Mouse (Mus musculus): Measurements from ENCODE around the gene Ccdc159.

The Ccdc159 gene

GRCm38 (mm10) chr9:21935466-21936131 is 8.3 kb downstream of the Ccdc159 start:
- DNase-seq (ENCODE audit: low spot score): no peak

DNA sequence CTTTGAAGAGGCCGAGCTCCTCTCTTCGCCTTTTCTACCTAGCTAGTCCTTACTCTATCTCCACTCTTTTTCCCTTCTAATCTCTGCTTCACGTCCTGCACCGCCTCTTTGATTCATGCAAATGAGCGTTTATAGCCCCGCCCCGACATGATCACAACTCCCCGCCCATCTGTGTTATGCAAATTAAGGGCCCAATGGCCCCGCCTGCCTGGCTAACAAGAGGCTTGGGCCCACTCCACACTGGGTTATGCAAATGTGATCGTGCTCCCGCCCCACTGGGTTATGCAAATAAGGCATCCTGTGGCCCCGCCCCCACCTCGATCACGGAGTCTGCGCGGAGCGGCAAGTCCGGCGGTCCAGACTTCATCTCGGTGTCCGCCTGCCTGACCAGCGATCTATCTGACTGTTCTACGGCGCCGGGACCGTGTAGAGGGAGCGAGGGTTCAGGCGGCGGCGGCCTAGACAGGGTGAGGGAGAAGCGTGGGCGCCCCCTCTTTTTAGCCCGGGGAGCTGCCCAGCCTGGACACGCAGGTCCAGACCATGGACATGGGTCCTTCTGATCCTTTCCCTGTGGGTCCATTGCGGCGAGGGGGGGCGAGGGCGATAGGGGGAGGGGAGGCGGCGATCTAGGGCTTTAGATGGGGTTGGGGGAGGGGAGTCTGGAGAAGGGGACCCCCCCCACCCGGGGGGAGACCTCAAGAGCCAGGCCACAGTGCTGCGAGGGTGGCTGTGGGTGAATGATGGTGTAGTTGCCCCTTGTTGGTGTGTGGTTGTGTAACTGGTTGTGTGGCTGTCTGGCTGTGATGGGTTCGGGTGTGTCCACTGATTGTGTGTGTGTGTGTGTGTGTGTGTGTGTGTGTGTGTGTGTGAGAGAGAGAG is 9.7 kb downstream of the Ccdc159 start, which contains the start of gene Plppr2:
Plppr2 (plus strand) TSS at position 342 of the 879 bp plus-strand sequence.
- peak; percentile 91 for DNase-seq (ENCODE audit: low spot score)

DNA sequence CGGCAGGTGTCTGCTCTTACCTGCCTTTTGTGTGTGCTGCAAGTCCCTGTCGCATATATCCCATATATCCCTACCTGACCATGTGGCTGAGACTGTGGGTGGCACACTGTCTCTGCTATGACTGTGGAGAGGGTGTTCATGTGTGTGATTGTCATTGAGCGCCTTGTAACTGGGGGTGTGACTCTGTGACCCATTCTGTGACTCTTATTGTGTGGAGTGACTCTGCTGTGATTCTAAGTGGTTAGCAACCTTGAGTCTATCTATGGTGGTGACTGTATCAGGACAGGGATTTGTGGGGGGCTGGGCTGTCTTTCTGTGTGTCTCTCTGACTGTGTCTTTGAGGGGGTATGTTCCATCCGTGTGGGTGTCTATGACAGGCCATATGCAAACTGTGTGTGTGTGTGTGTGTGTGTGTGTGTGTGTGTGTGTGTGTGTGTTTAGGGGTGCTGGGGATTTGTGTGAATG is 10.5 kb downstream of the Ccdc159 start:
- DNase-seq (ENCODE audit: low spot score): no peak

DNA sequence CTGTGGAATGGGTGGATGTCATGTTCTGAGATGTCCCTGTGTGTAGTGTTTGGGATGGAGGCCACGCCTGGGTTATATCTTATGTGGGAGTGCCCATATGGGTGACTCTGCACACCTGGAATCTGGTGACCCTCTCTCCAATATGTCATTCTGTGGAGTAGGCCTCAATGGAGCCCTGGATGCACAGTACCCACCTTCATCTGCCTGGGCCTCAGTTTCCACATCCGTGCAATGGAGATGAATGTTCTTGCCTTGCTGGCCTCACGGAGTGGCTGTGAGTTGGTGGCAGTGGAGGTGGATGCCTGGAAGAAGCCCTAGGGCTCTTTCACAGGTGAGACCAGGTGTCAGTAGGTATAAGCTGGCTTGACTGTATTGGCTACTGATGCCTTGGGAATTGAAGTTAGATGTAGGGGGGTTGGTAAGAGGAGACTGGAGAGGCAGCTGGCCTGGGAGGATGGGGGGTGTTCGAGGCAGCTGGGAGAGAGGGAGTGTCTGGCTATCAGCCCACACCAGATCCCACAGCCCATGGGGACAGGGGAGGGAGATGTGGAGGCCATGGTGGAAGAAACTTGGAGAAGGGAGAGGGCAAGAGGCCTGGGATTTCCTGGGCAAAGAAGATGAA is 11.1 kb downstream of the Ccdc159 start:
- DNase-seq (ENCODE audit: low spot score): no peak

GRCm38 (mm10) chr9:21943046-21943445 is 15.8 kb downstream of the Ccdc159 start:
- no peak for DNase-seq (ENCODE audit: low spot score)

DNA sequence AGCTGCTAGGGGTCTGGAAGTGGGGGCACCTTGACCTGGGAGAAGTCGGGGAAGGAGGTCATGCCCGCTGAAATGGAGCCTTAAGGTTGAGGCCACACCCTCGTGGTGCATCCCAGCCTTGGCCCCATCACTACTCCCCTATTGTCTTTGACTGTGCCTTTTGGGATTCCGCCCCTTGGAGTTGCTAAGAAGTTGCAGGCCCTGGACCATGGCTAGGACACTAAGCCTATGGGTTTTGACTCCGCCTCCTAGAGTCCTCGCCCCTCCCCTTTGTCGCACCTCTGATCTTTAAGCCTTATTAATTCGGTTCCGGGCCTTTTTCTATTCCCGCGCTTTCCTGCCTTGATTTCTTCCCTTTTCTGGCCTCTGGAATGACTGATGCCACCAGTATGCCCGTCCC is 16.4 kb downstream of the Ccdc159 start:
- no peak for DNase-seq (ENCODE audit: low spot score)

DNA sequence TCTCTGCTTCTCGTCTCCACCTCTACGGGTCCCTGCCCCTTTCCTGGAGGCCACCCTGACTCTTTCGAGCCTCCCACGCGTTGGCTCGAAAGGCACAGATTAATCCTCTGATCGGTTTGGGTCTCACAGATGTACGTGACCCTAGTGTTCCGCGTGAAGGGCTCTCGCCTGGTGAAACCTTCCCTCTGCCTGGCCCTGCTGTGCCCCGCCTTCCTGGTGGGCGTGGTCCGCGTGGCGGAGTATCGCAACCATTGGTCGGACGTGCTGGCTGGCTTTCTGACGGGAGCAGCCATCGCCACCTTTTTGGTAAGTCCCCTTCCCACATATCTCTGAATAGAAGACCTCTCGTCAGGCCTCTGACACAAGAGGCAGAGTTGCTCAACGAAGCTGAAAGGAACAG is 17.0 kb downstream of the Ccdc159 start:
- no peak for DNase-seq (ENCODE audit: low spot score)

DNA sequence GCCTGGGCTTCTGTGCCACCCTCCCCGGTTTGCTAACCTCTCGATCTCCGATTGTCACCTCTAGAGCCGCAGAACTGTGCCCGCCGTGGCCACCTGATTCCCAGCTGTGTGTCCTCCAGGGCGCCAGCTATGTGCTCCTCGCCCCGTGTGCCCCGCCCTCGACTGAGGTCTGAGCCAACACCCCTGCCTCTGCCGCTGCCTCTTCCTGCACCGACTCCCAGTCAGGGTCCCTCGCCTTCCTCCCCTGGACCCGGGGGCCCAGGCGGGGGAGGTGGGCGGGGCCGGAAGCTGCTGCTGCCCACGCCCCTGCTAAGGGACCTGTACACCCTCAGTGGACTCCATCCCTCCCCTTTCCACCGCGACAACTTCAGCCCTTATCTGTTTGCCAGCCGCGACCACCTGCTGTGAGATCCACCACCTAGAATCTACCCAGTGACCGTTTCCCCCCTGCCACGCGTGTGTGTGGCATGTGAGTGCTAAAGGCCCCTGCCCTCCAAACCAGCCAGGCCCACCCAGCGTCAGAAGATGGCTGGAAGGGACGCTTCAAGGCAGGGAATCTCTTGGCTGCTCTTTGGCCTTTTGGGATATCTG is 20.4 kb downstream of the Ccdc159 start:
- DNase-seq (ENCODE audit: low spot score): no peak

GRCm38 (mm10) chr9:21948146-21948545 is 20.9 kb downstream of the Ccdc159 start:
- no peak for DNase-seq (ENCODE audit: low spot score)

- DNase-seq (ENCODE audit: low spot score): no peak
Observed at GRCm38 (mm10) chr9:21948790-21949189, 21.5 kb downstream of the Ccdc159 start.

GRCm38 (mm10) chr9:21950322-21950721 is 23.1 kb downstream of the Ccdc159 start:
- DNase-seq (ENCODE audit: low spot score): peak; percentile 87

GRCm38 (mm10) chr9:21951977-21952376 is 24.7 kb downstream of the Ccdc159 start:
- DNase-seq (ENCODE audit: low spot score): no peak

- DNase-seq (ENCODE audit: low spot score): no peak
Observed at GRCm38 (mm10) chr9:21953600-21953999, 26.3 kb downstream of the Ccdc159 start.

DNA sequence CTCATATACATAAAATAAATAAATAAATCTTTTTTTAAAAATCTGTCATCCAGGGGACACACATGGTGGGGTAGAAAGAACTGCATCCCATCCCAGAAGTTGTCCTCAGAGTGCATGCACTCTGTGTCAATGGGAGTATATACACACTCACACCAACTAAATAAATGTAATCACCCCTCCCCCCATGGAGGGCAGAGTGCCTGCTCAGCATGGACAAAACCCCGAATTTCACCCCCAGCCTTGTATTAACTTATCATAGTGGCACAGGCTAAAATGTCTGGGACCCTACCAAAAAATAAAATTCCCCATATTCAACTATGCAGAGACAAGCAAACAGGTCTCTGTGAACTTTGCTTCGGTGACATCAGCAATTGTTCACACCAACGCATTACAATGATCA is 27.4 kb downstream of the Ccdc159 start:
- DNase-seq (ENCODE audit: low spot score): no peak

DNA sequence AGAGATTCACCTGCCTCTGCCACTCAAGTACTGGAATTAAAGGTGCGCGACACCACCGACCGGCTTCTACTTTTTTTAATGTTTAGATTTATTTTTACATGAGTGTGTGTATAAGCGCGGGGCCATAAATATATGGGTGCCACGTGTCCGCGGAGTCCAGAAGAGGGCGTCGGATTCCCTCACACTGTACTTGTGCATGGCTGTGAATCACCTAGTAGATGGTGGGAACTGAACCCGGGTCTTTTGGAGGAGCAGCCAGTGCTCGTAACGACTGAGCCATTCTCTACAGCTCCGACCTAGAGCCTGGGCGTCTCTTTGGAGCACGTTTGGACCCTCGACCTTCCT is 27.9 kb downstream of the Ccdc159 start:
- no peak for DNase-seq (ENCODE audit: low spot score)

DNA sequence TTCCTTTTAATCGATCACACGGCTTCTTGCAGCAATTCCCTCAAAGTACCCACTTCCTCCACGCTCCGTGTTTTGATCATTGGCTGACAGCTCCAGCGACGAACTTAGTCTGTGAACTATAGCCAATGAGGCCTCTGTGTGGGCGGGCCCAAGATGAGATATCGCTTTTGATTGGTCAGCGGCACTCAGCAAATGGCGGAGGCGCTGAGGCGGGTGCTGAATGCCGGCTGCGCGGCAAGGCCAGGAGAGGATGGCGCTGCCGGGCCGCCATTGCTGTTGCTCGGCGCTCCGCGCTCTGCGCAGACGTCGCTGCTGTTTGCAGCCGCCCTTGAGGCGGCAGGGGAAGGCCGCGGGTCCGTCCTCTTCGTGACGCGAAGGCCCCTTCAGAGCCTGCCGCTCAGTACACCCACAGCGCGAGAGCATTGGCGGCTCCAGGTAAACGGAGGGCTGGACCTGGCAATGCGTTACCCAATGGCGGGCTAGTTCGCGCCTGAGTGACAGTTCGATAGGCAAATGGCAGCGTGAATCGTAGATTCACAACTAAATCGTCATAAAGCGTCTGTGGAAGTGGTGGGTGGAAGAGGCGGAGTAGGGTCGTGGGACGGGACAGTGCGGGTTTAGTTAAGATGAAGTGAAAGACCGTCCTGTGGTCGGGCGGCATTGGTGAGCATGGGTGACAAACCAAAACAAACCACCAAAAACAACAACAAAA is 28.5 kb downstream of the Ccdc159 start, which contains the start of gene Swsap1:
Swsap1 (plus strand) TSS at position 186 of the 712 bp plus-strand sequence.
- peak; percentile 97 for DNase-seq (ENCODE audit: low spot score)

DNA sequence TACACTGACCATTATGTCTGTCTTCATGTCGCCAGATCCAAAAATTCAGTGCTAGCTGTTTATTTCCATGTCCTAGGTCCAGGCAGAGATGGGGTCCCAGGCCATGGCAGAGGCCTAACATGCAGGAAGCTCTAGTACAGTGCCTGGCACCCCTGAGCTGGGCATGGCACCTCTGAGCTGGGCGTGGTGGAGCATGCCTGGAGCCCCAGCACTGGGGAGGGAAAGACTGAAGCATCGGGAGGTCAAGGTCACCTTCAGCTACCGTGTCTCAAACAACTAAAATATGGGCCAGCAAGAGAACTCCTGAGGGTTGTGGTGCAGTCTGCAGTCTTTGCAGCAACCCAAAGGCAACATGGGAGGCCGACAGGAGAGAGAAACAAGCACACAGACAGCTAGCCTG is 31.1 kb downstream of the Ccdc159 start:
- no peak for DNase-seq (ENCODE audit: low spot score)

GRCm38 (mm10) chr9:21959244-21959643 is 32.0 kb downstream of the Ccdc159 start:
- DNase-seq (ENCODE audit: low spot score): no peak

- DNase-seq (ENCODE audit: low spot score): no peak
Observed at GRCm38 (mm10) chr9:21960135-21960534, 32.9 kb downstream of the Ccdc159 start.

DNA sequence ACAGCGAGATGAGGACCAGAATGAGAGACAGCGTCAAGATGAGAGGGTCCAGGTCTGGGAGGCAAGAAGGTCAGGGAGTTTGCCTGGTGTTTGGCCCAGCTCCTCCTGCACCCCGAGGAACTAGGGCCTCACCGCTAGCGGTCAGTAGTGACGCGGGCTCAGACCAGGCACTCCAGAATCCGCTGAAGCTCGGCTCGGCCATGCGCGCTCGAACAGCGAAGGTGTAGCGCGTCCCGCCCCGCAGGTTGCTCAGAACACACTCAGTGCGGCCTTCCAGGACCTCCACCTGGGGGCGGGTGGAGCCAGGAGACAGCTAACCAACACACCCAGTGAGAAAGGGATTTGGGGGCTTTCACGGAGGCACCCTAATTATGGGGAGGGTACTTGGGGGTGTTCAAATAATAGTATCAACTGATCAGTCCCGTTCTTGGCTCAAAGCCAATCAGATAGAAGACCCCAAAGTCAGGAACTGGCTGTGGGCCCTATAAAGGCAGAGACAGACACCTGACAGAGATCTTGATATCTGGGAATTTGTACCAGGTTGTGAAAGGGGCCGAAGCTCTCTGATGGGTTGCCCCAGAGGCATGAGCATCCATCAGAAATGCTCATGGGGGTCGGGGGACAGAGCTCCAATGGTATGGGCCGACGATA is 33.4 kb downstream of the Ccdc159 start:
- DNase-seq (ENCODE audit: low spot score): no peak

DNA sequence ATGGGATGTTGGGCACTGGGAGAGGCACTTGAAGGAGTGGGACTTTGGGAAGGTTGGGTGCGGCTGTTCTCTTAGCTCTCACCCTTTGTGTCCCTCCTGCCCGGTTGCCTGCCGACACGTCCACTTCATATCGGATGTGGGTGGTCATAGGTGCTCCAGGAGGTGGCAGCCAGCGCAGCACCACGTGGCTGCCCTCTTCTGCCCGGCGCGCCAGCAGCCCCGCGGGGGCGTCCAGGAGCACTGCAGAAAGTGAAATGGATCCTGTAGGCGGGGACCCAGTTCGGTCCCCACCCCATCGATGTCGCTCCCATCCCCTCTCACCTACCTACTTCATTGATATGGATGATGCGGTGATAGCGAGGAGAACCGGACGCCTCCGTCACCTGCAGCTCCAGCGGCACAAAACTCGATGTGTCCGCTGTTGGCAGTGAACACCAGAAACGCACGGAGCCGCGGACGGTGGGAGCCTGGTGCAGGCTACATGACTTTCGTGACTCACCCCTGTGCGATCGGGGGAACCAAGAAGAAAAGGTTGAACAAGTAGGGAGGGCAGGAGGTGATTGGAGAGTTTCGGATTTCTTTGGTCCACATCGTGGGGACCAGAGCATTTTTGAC is 34.2 kb downstream of the Ccdc159 start:
- no peak for DNase-seq (ENCODE audit: low spot score)
